Mouse (Mus musculus) bone marrow, adult 2 months (tissue): Measurements from ENCODE around the gene Nsun3.

Experiments used
- CTCF ChIP-seq: fragments of 200-500 bp; IDR thresholded peaks from 2 replicates; pipeline ENCODE4 v1.5.1; 2011; ENCODE audit warnings: low read length, control low read depth; ENCODE audit not compliant: control insufficient read depth, insufficient read depth
- POLR2A ChIP-seq: fragments of 200-500 bp; IDR thresholded peaks from 2 replicates; pipeline ENCODE4 v1.6.1; 2011; ENCODE audit warnings: low read depth, mild to moderate bottlenecking, control low read depth, low read length, borderline replicate concordance; ENCODE audit not compliant: control insufficient read depth

- TF ChIP-seq CTCF (no peak), POLR2A (no peak)
Measured at GRCm38 (mm10) chr16:62804621-62805020, 18.0 kb upstream of the Nsun3 start.
